Mouse (Mus musculus) forebrain, embryonic 11.5 days (tissue): ENCODE results near the gene Cdc45. TPM values are rescaled to one million over a fixed set of nuclear protein-coding genes. Genes with fewer than 3 reads are reported as not detected.

Source experiments
- ATAC-seq: fragments of 200-750 bp; cut with Nextera tagmentation; replicated peaks from 2 replicates; pipeline ENCODE4 v1.8.0; 2017; ENCODE audit warnings: moderate TSS enrichment; ENCODE audit not compliant: low FRiP score
- DNase-seq: peaks from one replicate; pipeline ENCODE4 v3.0.0-alpha.2; 2017; ENCODE audit warnings: low spot score
- H3K27ac ChIP-seq: fragments of 300-500 bp; sonication (generic); 2 replicates; pipeline ENCODE4 v1.5.1; 2014; ENCODE audit warnings: low read depth, low read length
- H3K27me3 ChIP-seq: fragments of 300-500 bp; sonication (generic); 2 replicates; pipeline ENCODE4 v1.6.1; 2014; ENCODE audit warnings: mild to moderate bottlenecking, low read length, mixed read lengths; ENCODE audit not compliant: control insufficient read depth, insufficient read depth
- H3K36me3 ChIP-seq: fragments of 300-500 bp; sonication (generic); 2 replicates; pipeline ENCODE4 v1.6.1; 2014; ENCODE audit warnings: mild to moderate bottlenecking, low read length, moderate library complexity, mixed read lengths; ENCODE audit not compliant: control insufficient read depth, insufficient read depth
- H3K4me1 ChIP-seq: fragments of 300-500 bp; sonication (generic); replicated peaks from 2 replicates; pipeline ENCODE4 v1.6.1; 2014; ENCODE audit warnings: low read length, mixed read lengths; ENCODE audit not compliant: control insufficient read depth, insufficient read depth
- H3K4me2 ChIP-seq: fragments of 300-500 bp; sonication (generic); 2 replicates; pipeline ENCODE4 v1.6.1; 2014; ENCODE audit warnings: low read depth, mild to moderate bottlenecking, low read length, moderate library complexity, mixed read lengths; ENCODE audit not compliant: severe bottlenecking
- H3K4me3 ChIP-seq: fragments of 300-500 bp; sonication (generic); 2 replicates; pipeline ENCODE4 v1.5.1; 2014; ENCODE audit warnings: low read depth, low read length
- H3K9ac ChIP-seq: fragments of 300-500 bp; sonication (generic); 2 replicates; pipeline ENCODE4 v1.6.1; 2014; ENCODE audit warnings: low read length
- H3K9me3 ChIP-seq: fragments of 300-500 bp; sonication (generic); 2 replicates; pipeline ENCODE4 v1.6.1; 2016; ENCODE audit warnings: low read length, mixed read lengths; ENCODE audit not compliant: control insufficient read depth
- WGBS: fragments of 180-500 bp; shearing (Covaris S2); extraction: QIAGEN DNeasy Blood & Tissue Kit; methylation state at CpG from one replicate; pipeline ENCODE4 v1.1.7; 2014; 5-methylcytosine and 5-hydroxymethylcytosine counted together
- polyA plus RNA-seq: library from polyadenylated mRNA; unstranded; fragments of >200 nt; fragmentation: Nextera tagmentation; extraction: Ambion mirVana; gene quantifications from 2 replicates; pipeline ENCODE4 v1.2.1, GENCODE M21; 2014

Cdc45 gene
- polyA plus RNA-seq, 1 experiment from 2014 or later = 75.8 TPM

DNA sequence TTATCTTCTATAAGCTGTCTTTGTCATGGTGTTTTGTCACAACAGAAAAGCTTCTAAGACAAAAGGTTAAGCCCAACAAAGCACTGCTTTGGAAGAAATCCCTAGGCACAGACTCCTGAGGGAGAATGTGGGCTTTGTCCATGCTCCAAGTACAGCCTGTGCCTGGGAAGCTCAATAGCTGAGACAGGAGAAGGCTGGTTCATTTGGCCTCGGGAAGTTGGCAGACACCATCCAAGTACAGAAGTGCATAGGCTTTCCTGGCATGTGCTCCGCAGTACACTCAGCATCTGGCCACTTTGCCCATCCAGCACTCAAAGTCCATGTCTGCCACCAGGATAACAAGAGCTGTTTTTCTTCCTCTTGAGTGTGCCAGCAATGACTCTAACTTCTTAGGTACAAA lies 6.0 kb downstream of the Cdc45 start:
- 91% methylated on average over 2 of the region's 2 CpGs for WGBS
- no peak overlapping the region for H3K27ac ChIP-seq

DNA sequence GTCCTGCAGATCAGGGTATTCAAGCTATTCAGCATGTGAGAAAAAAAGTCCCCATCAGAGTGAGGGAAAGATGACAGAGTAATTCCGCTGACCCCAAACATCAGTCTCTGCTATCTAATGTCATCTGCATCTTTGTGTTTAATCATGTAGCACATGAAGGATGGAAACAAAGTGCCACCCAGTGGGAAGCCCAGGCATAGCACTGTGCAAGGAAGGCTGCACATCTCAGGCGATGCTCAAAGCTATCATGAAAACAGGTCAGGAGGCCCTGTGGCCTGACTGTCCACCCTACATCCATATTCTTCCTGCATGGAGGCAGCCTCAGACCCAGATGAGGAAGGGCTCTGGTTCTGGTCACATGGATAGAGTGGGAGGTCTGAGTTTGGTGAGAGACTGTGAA lies 12.9 kb downstream of the Cdc45 start:
- no peak for ATAC-seq
- peaks cover 2% of the 10 kb centered on the region; the same call in 1 of the 2 replicates for H3K36me3 ChIP-seq

More for the DNA sequence above, 6.0 kb downstream of the Cdc45 start:
- no peak for ATAC-seq
- peaks cover 18% of the 10 kb centered on the region for H3K36me3 ChIP-seq
- no peak for DNase-seq
- no peaks in the 10 kb centered on the region for H3K9me3 ChIP-seq
- H3K27me3 ChIP-seq = no peaks in the 10 kb centered on the region
- H3K4me2 ChIP-seq = no peak overlapping the region
- no peak overlapping the region for H3K9ac ChIP-seq
- H3K4me1 ChIP-seq = peaks cover 3% of the 10 kb centered on the region; the same call in 1 of the 2 replicates
- no peak overlapping the region for H3K4me3 ChIP-seq

DNA sequence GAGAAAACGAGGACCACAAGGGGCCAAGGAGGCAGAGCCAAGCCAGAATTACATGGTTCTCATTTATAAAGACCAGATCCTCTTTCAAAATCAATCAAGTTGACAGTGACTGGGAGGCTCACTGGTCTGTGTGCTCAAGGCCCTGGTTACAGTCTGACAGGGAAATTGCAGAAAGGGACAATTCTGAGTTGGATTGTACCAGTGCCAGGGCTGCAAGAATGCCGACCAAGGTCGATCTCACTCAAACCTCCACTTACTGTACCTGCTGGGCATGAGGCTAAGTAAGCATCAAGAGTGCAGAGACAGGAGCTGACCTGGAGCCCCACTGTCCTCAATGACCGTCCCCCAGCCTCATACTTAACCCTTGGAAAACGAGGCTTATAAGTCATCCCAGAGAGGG lies 13.6 kb downstream of the Cdc45 start:
- Histone ChIP-seq H3K9ac (no peak overlapping the region), H3K27ac (no peak overlapping the region), H3K4me2 (no peak overlapping the region), H3K36me3 (peaks cover 2% of the 10 kb centered on the region; the same call in 1 of the 2 replicates), H3K4me1 (no peaks in the 10 kb centered on the region), H3K27me3 (no peaks in the 10 kb centered on the region), H3K4me3 (no peak overlapping the region), H3K9me3 (no peaks in the 10 kb centered on the region)
- DNase-seq = no peak
- ATAC-seq = no peak
- 88% methylated on average over 5 of the region's 5 CpGs for WGBS

More for the DNA sequence above, 12.9 kb downstream of the Cdc45 start:
- H3K27ac ChIP-seq = no peak overlapping the region
- peak; percentile 49 for DNase-seq
- H3K9me3 ChIP-seq = no peaks in the 10 kb centered on the region
- WGBS = 81% methylated on average over 2 of the region's 2 CpGs
- H3K4me3 ChIP-seq = no peak overlapping the region
- no peak overlapping the region for H3K4me2 ChIP-seq
- no peaks in the 10 kb centered on the region for H3K27me3 ChIP-seq
- no peaks in the 10 kb centered on the region for H3K4me1 ChIP-seq
- no peak overlapping the region for H3K9ac ChIP-seq

DNA sequence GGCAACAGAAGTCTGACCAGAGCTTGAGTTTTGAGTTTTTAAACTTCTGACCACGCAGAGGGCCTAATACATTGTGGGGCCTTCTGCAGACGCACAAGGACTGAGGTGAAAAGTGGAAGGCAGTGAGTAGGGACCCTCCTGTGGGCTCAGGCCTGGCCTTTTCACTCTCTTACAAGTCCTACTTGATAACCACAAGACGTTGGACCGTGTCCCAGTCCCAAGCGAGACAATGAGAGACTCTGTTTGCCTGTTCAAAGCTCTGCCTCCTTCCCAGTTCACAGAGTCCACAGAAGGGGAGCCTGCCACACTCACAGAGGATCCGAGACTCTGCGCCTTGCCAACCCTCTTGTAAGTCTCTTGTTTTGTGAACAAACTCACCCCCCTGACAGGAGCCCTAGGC lies 15.1 kb downstream of the Cdc45 start:
- H3K27ac ChIP-seq = no peak overlapping the region
- DNase-seq (no peak), ATAC-seq (no peak)
- H3K27me3 ChIP-seq = no peaks in the 10 kb centered on the region
- H3K9me3 ChIP-seq = no peaks in the 10 kb centered on the region
- no peak overlapping the region for H3K9ac ChIP-seq
- H3K4me2 ChIP-seq = no peak overlapping the region
- WGBS = 91% methylated on average over 7 of the region's 7 CpGs
- peaks cover 2% of the 10 kb centered on the region; the same call in 1 of the 2 replicates for H3K36me3 ChIP-seq
- no peak overlapping the region for H3K4me3 ChIP-seq
- H3K4me1 ChIP-seq = no peaks in the 10 kb centered on the region

DNA sequence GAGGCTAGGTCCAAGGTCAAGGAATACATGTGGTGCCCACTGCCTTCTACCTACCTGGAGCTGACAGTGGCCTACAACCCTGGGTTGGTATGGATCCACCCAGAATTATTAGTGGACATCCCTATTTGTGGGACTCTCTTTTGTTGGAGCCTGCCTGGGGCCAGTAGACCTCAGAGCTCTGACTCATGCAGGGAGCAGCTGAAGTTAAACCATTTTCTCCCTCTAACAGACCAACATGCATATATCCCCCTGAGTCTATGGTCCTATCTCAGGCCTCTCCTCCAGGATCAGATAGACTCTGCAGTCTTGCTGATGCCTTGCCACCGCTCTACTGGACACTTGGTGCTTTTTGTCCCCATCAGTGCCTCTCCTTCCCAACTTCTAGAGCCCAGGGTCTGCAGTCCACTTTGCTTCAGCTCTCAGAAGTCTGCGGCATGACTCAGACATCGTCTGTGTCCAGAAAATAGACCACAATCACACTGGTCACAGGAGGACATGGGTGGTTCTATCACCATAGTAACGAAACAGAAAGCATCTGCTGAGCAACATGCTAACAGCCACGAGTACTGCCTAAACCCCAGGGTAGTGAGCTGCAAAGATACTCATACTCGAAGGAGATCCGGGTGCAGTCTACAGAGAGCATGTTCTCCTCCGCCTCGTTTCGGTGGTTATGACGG lies 16.4 kb downstream of the Cdc45 start:
- no peaks in the 10 kb centered on the region for H3K27me3 ChIP-seq
- DNase-seq (no peak), ATAC-seq (no peak)
- 93% methylated on average over 11 of the region's 11 CpGs for WGBS
- no peak overlapping the region for H3K4me2 ChIP-seq
- H3K27ac ChIP-seq = no peak overlapping the region
- H3K9ac ChIP-seq = no peak overlapping the region
- no peaks in the 10 kb centered on the region for H3K4me1 ChIP-seq
- peaks cover 2% of the 10 kb centered on the region; the same call in 1 of the 2 replicates for H3K36me3 ChIP-seq
- no peak overlapping the region for H3K4me3 ChIP-seq
- H3K9me3 ChIP-seq = no peaks in the 10 kb centered on the region

DNA sequence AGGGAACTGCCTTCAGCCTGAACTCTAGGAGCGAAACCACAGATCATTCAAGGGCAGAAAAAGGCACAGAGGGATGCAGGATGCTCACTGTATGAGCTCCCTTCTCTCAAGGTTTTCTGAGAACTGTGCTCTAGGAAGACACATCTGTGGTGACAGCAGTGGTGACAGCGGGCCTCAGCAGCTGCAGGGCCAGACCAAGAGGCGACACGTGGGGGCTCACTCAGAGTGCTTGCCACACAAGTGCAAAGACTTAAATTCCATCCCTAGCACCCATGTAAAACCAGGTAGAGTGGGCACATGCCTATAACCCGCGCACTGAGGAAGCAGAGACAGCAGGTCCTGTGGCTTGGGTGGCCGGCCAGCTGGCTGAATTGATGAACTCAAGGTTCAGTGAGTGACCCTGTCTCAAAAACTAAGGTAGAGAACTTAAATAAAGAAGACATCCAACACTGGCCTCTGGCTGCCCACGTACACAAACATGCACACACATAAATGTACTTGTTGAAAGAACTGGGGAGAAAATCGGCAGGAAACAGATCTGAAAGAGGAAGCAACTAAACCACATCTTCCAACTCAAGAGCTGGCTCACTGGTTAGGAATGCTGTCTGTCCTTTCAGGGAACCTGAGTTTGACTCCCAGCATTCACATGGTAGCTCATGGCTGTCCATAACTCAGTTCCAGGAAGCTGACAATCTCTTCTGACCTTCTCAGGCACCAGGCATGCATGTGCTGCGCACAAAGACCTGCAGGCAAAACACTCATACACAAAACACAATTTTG lies 23.0 kb downstream of the Cdc45 start:
- Histone ChIP-seq H3K27ac (no peak overlapping the region), H3K4me1 (no peaks in the 10 kb centered on the region), H3K36me3 (peaks cover 7% of the 10 kb centered on the region; the same call in 1 of the 2 replicates), H3K9me3 (no peaks in the 10 kb centered on the region), H3K27me3 (no peaks in the 10 kb centered on the region), H3K9ac (no peak overlapping the region), H3K4me2 (no peak overlapping the region), H3K4me3 (no peak overlapping the region)
- DNase-seq (peak; percentile 16), ATAC-seq (no peak)
- 87% methylated on average over 10 of the region's 10 CpGs for WGBS

DNA sequence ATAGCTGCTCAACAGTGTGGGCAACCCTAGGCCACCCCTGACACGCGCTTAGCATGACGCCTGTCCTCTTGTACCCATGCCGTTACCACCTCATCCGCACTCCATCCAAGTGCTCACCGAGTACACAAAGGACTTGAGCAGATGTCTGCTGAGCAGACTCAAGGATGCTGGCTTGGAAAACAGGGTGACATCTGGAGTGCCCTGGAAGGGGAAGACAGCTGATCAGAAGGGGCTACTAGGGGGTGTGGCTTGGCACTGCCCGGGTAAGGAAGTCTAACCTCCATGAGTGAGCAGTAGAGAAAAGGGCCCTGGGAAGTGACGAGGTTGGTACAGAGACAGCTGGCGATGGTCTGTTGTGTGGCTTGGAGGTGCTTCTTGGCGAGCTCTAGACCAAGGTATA lies 25.1 kb downstream of the Cdc45 start:
- H3K36me3 ChIP-seq = peaks cover 7% of the 10 kb centered on the region; the same call in 1 of the 2 replicates
- DNase-seq (peak; percentile 38), ATAC-seq (no peak)
- H3K4me1 ChIP-seq = no peaks in the 10 kb centered on the region
- H3K4me2 ChIP-seq = no peak overlapping the region
- 95% methylated on average over 10 of the region's 10 CpGs for WGBS
- no peaks in the 10 kb centered on the region for H3K27me3 ChIP-seq
- H3K9ac ChIP-seq = no peak overlapping the region
- no peak overlapping the region for H3K27ac ChIP-seq
- H3K9me3 ChIP-seq = no peaks in the 10 kb centered on the region
- no peak overlapping the region for H3K4me3 ChIP-seq

DNA sequence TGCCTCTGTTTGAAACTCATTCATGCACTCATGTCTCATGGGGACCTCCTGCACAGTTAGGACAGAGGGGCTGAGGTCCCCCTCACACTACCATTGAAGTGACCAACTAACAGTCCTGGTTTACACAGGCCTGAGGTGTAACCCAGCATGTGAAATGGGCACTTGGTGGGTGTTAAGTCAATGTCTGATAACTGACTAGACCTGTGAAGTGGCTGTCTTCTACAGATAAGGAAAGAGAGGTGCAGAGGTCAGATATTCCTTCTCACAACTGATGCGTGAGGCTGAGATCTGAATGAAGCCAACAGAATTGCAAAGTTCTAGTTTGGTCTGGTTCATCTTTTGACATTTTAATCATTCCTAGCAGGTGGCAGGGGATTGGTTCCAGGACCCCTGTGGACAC lies 26.3 kb downstream of the Cdc45 start:
- Histone ChIP-seq H3K4me3 (no peak overlapping the region), H3K4me2 (no peak overlapping the region), H3K4me1 (no peaks in the 10 kb centered on the region), H3K9me3 (no peaks in the 10 kb centered on the region), H3K27me3 (no peaks in the 10 kb centered on the region), H3K9ac (no peak overlapping the region), H3K36me3 (peaks cover 9% of the 10 kb centered on the region; the same call in 1 of the 2 replicates), H3K27ac (no peak overlapping the region)
- WGBS = 79% methylated on average over 1 of the region's 1 CpGs
- DNase-seq (peak; percentile 8), ATAC-seq (no peak)
